Mouse (Mus musculus) gastrocnemius, postnatal 25 days (tissue): ENCODE measurements around the gene Alkbh6. TPM values are rescaled to one million over a fixed set of nuclear protein-coding genes. Genes with fewer than 3 reads are reported as not detected.

Experiments used
- DNase-seq: peaks from one replicate; pipeline ENCODE4 v3.0.0; 2022
- total RNA-seq, 2 experiments: library from RNA; stranded (reverse); gene quantifications; 1 replicate in 1 of 2; 2 replicates in 1 of 2; pipeline ENCODE4 v1.2.3; 2021

Gene Alkbh6
- total RNA-seq, 2 experiments from 2014 or later, result 18.6 to 18.8 TPM

- no peak for DNase-seq
Measured at GRCm38 (mm10) chr7:30294296-30294695, 14.2 kb upstream of the Alkbh6 start.

- peak; percentile 47 for DNase-seq
Measured at GRCm38 (mm10) chr7:30295103-30295502, 13.4 kb upstream of the Alkbh6 start.

- no peak for DNase-seq
Measured at GRCm38 (mm10) chr7:30296816-30297215, 11.7 kb upstream of the Alkbh6 start.

- DNase-seq, result no peak
Measured at GRCm38 (mm10) chr7:30297266-30297665, 11.3 kb upstream of the Alkbh6 start.

- no peak for DNase-seq
Measured at GRCm38 (mm10) chr7:30300914-30301313, 7.6 kb upstream of the Alkbh6 start.

- DNase-seq, result no peak
Measured at GRCm38 (mm10) chr7:30306083-30306779, 2.3 kb upstream of the Alkbh6 start.

GRCm38 (mm10) chr7:30309395-30310129 is 1.0 kb downstream of the Alkbh6 start:
- no peak for DNase-seq

- DNase-seq, result no peak
Measured at GRCm38 (mm10) chr7:30310136-30310535, 1.6 kb downstream of the Alkbh6 start.

- no peak for DNase-seq
Measured at GRCm38 (mm10) chr7:30313666-30314320, 5.3 kb downstream of the Alkbh6 start.

- no peak for DNase-seq
Measured at GRCm38 (mm10) chr7:30314721-30315155, 6.2 kb downstream of the Alkbh6 start, which contains the start of gene Syne4. Syne4 (plus strand) TSS chr7:30314807.

- DNase-seq, result no peak
Measured at GRCm38 (mm10) chr7:30315559-30316529, 7.3 kb downstream of the Alkbh6 start.

GRCm38 (mm10) chr7:30318142-30318541 is 9.6 kb downstream of the Alkbh6 start:
- no peak for DNase-seq

- no peak for DNase-seq
Measured at GRCm38 (mm10) chr7:30320946-30321345, 12.4 kb downstream of the Alkbh6 start.

GRCm38 (mm10) chr7:30321539-30322284 is 13.2 kb downstream of the Alkbh6 start, which contains the start of gene E130208F15Rik:
E130208F15Rik (plus strand) TSS chr7:30321740.
- DNase-seq, result peak; percentile 57

- peak; percentile 98 for DNase-seq
Measured at GRCm38 (mm10) chr7:30322285-30322667, 13.8 kb downstream of the Alkbh6 start.

GRCm38 (mm10) chr7:30322865-30323264 is 14.3 kb downstream of the Alkbh6 start:
- DNase-seq, result no peak

GRCm38 (mm10) chr7:30323795-30324194 is 15.3 kb downstream of the Alkbh6 start, which contains the start of gene Sdhaf1:
Sdhaf1 (minus strand) TSS chr7:30323895.
- no peak for DNase-seq

GRCm38 (mm10) chr7:30324300-30324944 is 15.9 kb downstream of the Alkbh6 start:
- DNase-seq, result no peak

GRCm38 (mm10) chr7:30325364-30325763 is 16.8 kb downstream of the Alkbh6 start:
- DNase-seq, result no peak

- DNase-seq, result no peak
Measured at GRCm38 (mm10) chr7:30326427-30326826, 17.9 kb downstream of the Alkbh6 start.
